Mouse (Mus musculus): Measurements from ENCODE around the gene Ugt1a6a. TPM values are rescaled to one million over a fixed set of nuclear protein-coding genes. Genes with fewer than 3 reads are reported as not detected.

Gene Ugt1a6a
- polyA plus RNA-seq, 1 experiment, result 6.1 TPM

DNA sequence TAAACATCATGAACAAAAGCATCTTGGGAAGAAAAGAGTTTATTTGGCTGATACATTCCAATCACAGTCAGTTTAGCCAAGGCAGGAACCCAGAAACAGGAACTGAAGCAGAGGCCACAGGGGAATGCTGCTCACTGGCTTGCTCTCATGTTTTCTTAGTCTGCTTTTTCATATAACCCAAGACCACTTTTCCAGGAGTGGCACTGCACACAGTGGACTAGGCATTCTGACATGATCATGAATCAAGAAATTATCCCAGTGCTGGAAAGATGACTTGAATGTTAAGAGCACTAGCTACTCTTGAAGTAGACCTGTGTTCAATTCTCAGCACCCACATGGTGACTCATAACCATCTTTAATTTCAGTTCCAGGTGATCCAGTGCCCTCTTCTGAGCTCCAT lies 91.1 kb downstream of the Ugt1a6a start:
- H3K4me1 ChIP-seq (ENCODE audit: control insufficient read depth, insufficient read depth, insufficient read length, low read length), result no peaks in the 10 kb centered on the region

DNA sequence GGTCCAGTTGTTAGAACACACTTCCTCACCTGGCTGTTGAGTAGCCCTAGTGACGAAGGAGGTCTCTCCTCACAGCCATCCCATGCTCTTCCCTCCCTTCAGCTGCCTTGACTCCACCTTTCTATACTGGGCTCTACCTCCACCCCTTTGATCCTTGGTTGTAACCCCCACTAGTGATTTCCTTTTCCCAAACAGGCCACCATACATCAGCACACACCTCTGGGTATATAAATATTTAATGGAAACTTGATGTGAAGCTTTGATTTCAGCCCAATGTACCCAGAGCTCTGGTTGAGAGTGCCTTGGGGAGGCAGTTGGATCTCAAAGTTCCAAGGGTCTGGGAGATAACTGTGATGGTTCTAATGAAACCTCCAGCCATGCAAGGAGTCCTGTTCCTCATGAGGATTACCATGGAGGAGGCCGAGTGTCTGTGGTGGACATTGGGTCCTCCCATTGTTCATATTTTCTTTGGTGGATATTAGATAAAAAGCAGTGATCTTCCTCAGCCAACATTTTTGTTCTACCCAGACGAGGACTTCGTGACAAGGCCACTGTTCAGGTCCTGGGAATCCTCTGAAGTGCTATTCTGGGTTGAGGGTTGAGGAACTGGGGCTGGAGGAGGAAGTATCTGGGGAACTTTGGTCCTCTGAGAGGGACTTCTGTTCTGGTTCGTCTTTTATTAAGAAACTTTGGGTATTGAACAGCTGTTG lies 92.2 kb downstream of the Ugt1a6a start, which contains the start of gene Mroh2a:
Gene Mroh2a (plus strand): TSS at position 317 of the 710 bp plus-strand sequence.
- Histone ChIP-seq H3K4me1 (ENCODE audit: control insufficient read depth, insufficient read depth, insufficient read length, low read length) (no peaks in the 10 kb centered on the region), H3K4me3 (ENCODE audit: insufficient read depth, low read depth, low read length) (no peak within 1 kb of the TSS), H3K27ac (replicated peaks; ENCODE audit: low read depth, low read length) (no peak within 1 kb of the TSS)

More for the DNA sequence above, 91.1 kb downstream of the Ugt1a6a start:
- H3K4me3 ChIP-seq (ENCODE audit: insufficient read depth, low read depth, low read length), result no peak overlapping the region
- H3K27ac ChIP-seq (replicated peaks; ENCODE audit: low read depth, low read length), result no peak overlapping the region

DNA sequence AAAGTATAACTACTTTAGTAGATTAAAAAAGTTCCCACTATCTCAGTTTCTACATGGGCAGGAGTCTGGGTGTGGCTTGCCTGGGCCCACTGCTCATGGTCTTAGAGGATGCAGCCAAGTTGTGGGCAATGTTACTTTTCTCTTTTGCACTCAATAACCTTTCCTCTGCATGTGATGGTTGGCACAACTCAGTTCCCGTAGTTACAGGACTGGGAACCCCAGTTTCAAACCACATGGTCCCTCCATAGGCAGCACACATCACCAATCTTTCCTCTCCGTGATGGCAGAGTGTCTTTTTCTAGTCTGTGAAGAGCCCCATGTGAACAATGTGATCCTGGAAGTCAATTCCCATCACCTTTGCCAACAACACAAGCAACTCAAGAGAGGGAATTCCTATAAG lies 92.9 kb downstream of the Ugt1a6a start:
- H3K27ac ChIP-seq (replicated peaks; ENCODE audit: low read depth, low read length), result no peak overlapping the region
- H3K4me1 ChIP-seq (ENCODE audit: control insufficient read depth, insufficient read depth, insufficient read length, low read length), result no peaks in the 10 kb centered on the region
- no peak overlapping the region for H3K4me3 ChIP-seq (ENCODE audit: insufficient read depth, low read depth, low read length)

DNA sequence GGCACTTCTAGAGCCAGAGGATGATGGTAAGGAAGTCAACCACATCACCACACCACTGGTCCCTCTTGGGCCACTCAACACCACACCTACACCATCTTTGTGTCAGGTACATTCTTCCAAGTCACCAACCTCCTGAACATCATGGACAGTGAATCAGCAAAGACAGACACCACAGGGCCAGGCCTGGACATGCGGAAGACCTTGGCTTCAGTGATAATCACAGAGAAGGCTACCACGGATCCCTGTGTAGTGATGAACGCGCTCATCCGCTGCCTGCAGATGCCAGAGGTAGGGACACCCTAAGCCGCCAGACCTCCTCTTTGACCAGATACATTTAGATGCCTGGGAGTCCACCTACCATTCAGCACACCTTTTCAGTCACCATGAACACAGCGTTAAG lies 93.5 kb downstream of the Ugt1a6a start:
- H3K27ac ChIP-seq (replicated peaks; ENCODE audit: low read depth, low read length), result no peak overlapping the region
- H3K4me1 ChIP-seq (ENCODE audit: control insufficient read depth, insufficient read depth, insufficient read length, low read length), result no peaks in the 10 kb centered on the region
- no peak overlapping the region for H3K4me3 ChIP-seq (ENCODE audit: insufficient read depth, low read depth, low read length)

DNA sequence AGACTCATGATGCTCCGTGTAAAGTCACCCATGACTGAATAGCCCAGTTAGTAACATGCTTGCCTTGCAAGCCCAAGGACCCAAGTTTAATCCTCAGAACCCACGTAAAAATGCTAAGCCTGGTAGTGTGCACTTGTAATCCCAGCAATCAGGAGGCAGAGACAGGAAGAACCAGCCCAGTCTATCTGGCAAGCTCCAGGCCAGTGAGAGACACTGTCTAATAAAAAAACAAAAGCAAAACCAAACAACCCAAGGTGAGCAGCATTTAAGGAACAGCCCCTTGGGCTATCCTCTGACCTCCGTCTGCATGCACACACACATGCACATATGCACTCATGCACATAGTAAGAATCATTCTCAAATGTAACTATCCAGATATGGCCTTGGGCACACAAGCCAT lies 95.0 kb downstream of the Ugt1a6a start:
- no peaks in the 10 kb centered on the region for H3K4me1 ChIP-seq (ENCODE audit: control insufficient read depth, insufficient read depth, insufficient read length, low read length)
- H3K27ac ChIP-seq (replicated peaks; ENCODE audit: low read depth, low read length), result no peak overlapping the region
- no peak overlapping the region for H3K4me3 ChIP-seq (ENCODE audit: insufficient read depth, low read depth, low read length)

DNA sequence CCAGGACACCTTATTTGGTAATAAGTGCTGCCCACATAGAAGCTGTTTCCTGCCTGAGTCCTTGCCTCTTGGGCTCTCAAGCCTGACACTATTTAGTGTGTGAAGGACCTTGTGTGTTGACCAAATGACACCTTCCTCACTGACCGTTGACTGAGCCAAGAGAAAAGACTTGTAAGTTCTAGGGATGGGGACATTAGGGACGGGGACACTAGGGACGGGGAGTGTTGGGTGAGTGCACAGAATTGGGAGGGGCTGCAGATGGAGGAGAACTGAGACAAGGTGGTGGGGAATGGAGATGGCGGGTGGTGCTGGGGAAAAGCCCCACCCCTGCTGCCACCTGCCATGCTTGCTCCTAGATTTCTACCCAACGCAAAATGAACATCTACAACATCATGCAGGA lies 95.4 kb downstream of the Ugt1a6a start:
- Histone ChIP-seq H3K4me3 (ENCODE audit: insufficient read depth, low read depth, low read length) (no peak overlapping the region), H3K4me1 (ENCODE audit: control insufficient read depth, insufficient read depth, insufficient read length, low read length) (no peaks in the 10 kb centered on the region), H3K27ac (replicated peaks; ENCODE audit: low read depth, low read length) (no peak overlapping the region)

DNA sequence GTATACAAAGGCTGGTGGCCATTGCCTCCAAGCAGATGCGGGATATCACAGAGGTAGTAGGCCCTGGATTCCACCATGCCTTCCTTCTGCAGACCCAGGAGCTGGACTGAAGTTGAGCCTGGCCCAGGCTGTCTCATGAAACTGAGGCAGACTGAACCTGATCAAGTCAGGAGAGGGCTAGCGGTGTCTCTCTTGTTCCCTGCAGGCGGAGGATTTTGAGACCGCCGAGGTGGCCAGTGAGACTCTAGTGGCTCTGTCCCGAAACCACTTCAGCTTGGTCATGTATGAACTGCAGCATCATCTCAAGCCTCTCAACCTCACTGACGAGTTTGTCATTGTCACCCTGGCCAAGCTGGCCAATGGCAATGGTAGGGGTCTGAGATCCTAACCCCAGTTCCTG lies 95.8 kb downstream of the Ugt1a6a start:
- Histone ChIP-seq H3K4me3 (ENCODE audit: insufficient read depth, low read depth, low read length) (no peak overlapping the region), H3K27ac (replicated peaks; ENCODE audit: low read depth, low read length) (no peak overlapping the region), H3K4me1 (ENCODE audit: control insufficient read depth, insufficient read depth, insufficient read length, low read length) (no peaks in the 10 kb centered on the region)

DNA sequence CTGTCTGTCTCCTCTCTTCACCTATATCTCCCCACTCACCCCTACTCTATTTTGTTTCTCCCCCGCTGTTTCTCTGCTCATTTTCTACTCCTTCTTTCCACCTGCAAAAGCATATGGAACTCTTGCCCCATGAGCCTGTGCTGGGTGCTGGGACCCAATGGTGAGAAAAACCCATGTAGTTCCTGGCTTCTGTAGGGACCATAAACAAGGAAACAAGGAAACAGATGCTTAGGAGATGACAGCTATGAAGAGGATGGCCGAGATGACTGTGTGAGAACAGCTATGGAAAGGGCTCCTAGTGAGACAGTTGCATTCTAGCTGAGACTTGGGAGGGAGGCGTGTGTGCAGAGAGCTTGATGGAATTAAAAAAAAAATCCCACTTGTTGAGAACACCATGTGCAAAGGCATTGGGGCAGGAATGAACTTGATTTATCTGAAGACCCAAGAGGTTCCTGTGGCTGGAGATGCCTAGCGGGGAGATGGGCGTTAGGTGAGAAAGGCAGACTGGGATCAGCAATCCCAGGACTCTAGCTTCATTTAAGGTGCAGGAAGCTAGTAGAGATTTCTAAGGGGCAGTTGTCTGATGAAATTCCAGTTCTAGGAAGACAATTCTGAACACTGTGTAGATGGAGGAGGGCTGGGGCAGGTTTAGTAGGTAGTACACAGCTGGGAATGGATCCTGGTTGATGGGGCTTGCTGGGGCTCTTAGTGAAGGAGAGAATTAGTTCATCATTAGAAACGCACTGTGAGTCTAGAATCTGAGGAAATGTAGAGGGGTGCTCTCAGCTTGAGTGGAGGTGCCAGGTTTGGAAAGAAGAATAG lies 96.6 kb downstream of the Ugt1a6a start:
- Histone ChIP-seq H3K27ac (replicated peaks; ENCODE audit: low read depth, low read length) (no peak overlapping the region), H3K4me3 (ENCODE audit: insufficient read depth, low read depth, low read length) (no peak overlapping the region), H3K4me1 (ENCODE audit: control insufficient read depth, insufficient read depth, insufficient read length, low read length) (no peaks in the 10 kb centered on the region)

DNA sequence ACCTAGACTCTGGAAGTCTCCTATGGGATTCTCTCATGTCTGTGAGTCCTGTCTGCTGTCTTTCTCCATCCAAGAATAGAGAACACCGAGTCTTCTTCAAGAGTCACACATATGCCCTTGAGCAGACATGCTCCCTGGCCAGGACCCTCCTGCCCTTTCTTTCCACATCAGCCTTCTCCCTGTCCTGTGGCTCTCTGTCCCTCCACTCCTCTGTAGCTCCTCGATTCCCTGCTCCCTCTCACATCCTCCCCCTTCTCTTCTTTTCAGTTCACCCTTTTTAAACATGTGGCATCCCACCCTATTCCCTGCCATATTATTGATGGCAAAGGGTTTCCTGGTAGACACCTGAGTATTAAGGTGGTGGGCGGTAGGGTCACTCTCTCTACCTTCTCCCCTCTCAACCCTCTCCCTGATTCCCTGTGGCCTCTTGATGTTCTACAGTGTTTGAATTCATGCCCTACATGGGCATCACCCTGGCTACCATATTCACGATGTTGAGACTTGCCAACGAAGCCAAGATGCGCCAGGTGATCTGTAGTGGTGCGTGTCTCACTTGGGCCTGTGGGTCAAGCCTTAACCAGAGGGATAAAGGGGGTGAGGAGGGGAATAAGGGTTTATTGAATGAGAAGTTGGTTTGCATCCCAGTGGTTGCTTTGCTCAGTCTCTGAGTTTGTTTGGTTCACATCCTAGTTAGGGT lies 97.3 kb downstream of the Ugt1a6a start:
- H3K4me1 ChIP-seq (ENCODE audit: control insufficient read depth, insufficient read depth, insufficient read length, low read length), result no peaks in the 10 kb centered on the region
- no peak overlapping the region for H3K4me3 ChIP-seq (ENCODE audit: insufficient read depth, low read depth, low read length)
- no peak overlapping the region for H3K27ac ChIP-seq (replicated peaks; ENCODE audit: low read depth, low read length)

DNA sequence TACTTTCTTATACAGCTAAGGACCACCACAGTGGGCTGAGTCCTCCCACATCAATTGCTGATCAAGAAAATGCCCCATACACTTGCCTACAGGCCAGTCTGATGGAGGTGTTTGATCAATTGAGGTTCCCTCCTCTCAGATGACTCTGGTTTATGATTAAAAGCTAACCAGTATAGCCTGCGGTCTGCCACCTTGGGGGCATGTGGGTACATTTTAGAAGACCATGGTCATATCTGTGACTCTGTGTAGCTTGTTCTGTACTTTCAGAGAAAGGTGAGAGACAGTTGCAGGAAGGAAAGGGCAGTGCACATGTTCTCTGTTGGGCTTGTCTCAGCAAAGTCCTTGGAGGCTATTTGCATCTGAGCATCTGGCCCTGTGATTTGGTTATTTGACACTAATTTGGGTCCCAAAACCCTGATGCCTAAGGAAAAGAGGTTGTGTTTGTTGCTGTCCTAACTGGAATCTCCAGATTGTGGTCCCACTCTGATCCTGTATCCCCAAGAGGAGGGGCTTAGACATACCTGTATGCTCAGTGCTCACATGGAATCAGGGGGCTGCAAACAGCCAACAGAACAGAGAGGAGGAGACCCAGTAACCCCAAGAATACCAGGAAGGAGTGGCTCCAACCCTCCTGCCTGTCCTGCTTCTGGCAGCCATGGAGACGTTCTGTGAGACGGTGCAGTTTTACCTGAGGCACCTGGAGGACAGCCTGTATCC lies 98.2 kb downstream of the Ugt1a6a start:
- no peaks in the 10 kb centered on the region for H3K4me1 ChIP-seq (ENCODE audit: control insufficient read depth, insufficient read depth, insufficient read length, low read length)
- H3K27ac ChIP-seq (replicated peaks; ENCODE audit: low read depth, low read length), result no peak overlapping the region
- H3K4me3 ChIP-seq (ENCODE audit: insufficient read depth, low read depth, low read length), result no peak overlapping the region

DNA sequence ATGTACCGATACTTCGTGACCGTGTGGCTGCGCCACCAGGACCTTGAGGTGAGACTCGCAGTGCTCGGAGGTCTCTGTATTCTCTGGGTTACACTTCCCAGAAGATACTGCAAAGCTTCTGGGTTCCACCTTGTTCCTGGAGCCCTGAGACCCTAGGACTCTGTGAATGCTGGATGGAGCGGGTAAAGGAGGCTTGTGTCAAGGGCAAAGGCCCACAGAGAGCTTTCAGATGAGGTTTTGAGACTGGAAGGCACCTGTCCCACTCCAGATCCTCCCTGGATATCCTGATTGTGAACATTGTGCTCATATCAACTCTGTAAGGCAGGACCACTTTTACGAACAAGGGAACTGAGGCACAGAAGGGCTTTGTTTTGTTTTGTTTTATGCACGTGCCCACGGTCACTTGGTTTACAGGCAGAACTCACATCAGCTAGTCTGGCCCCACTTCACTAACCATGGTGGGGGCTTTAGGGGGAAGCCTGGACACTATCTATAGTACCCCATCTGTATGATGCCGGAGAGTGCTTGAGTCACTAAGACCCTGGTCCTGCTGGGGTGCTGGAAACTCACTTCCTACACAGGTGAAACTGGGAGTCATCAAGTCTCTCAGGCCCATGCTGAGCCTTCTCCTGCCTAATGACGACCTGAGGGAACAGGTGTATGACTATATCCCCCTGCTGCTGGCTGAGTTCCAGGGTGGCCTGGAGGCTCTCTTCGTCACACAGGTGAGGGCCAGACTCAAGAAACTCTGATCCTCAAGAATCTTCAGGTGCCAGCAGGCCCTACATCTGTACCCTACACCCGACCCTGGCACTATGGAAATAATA lies 99.0 kb downstream of the Ugt1a6a start:
- Histone ChIP-seq H3K4me1 (ENCODE audit: control insufficient read depth, insufficient read depth, insufficient read length, low read length) (no peaks in the 10 kb centered on the region), H3K4me3 (ENCODE audit: insufficient read depth, low read depth, low read length) (no peak overlapping the region), H3K27ac (replicated peaks; ENCODE audit: low read depth, low read length) (no peak overlapping the region)

DNA sequence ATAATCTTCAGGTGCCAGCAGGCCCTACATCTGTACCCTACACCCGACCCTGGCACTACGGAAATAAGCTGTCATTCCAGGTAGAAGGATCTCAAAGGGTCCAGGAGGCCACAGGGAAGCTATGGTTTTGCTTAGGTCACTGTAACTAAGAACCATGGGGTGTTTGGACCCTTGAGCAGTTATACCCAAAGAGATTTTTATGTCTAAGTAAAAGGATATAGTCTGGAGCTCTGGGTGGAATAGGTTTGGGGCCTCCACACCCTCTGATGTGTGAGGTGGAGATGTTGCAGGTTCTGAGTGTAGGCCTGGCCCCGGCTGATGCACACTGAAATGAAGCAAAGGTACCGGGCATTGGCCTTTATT lies 99.6 kb downstream of the Ugt1a6a start:
- Histone ChIP-seq H3K4me3 (ENCODE audit: insufficient read depth, low read depth, low read length) (no peak overlapping the region), H3K27ac (replicated peaks; ENCODE audit: low read depth, low read length) (no peak overlapping the region), H3K4me1 (ENCODE audit: control insufficient read depth, insufficient read depth, insufficient read length, low read length) (no peaks in the 10 kb centered on the region)

DNA sequence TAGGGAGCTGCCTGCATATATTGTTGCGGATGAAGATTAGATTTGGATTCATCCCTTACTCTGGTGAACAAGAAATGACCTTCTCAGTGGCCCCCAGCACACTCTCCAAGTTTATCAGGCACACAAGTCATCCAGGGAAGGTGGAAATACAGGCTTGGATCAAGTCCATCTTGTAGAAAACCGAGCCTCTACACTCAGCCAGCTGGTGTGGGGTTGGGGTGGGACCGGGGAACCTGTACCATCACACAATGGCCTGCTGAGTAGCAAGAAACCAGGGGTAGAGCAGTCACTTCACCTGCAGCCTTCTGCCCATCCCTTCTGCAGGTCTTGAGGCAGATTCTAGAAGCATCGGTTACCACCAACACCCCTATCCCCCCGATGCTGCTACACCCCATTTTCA lies 100.0 kb downstream of the Ugt1a6a start:
- H3K4me1 ChIP-seq (ENCODE audit: control insufficient read depth, insufficient read depth, insufficient read length, low read length), result no peaks in the 10 kb centered on the region
- H3K27ac ChIP-seq (replicated peaks; ENCODE audit: low read depth, low read length), result no peak overlapping the region
- H3K4me3 ChIP-seq (ENCODE audit: insufficient read depth, low read depth, low read length), result no peak overlapping the region

DNA sequence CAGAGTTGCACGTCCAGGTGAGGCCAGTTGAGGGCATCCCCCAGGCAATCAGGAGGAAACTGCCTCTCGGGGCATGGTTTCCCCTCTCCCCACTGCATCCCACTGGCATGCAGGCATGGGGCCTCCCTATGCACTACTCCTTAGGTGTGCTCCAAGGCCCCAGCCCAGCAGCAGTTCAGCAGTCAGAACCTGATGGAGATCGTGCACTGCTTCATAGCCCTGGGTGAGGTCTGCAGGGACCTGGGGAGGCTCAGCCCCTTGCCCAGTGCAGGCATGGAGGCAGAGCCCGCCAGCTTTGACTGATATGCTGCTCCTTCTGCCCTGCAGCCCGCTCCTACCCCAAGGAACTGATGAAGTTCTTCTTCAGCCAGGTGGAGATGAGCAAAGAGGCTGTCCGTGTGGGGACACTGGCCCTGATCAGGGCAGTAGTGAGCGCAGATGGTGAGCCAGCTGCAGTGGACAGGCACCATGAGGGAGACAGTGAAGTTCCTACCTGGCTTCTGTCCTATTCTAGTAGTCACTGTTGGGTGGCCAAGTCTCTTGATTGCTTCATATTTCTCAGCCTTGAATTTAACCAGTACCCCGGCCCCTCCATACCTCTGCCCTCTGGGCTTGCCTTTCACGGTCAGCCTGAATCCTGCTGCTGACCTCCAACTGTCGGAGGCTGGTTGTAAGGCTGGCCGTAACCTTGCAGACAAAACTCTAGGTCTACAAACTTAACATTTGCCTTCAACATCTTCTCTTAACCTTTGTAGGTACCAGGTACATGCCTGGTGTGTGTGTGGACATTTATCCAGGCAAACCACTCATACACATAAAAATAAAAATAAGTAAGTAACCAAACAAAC lies 100.7 kb downstream of the Ugt1a6a start:
- Histone ChIP-seq H3K4me1 (ENCODE audit: control insufficient read depth, insufficient read depth, insufficient read length, low read length) (no peaks in the 10 kb centered on the region), H3K27ac (replicated peaks; ENCODE audit: low read depth, low read length) (no peak overlapping the region)

More for the DNA sequence above, 100.7 kb downstream of the Ugt1a6a start:
- no peak overlapping the region for H3K4me3 ChIP-seq (ENCODE audit: insufficient read depth, low read depth, low read length)

All from brown adipose tissue, adult 24 weeks (tissue).